Mouse (Mus musculus): ENCODE results near the gene Pax3.

The Pax3 gene

GRCm38 (mm10) chr1:78196751-78197311 lies at the start of gene Pax3:
Gene Pax3, minus strand, starts transcription at chr1:78197134.
- DNase-seq = no peak

GRCm38 (mm10) chr1:78234306-78234705 lies 37.4 kb upstream of the Pax3 start:
- DNase-seq = no peak

DNA sequence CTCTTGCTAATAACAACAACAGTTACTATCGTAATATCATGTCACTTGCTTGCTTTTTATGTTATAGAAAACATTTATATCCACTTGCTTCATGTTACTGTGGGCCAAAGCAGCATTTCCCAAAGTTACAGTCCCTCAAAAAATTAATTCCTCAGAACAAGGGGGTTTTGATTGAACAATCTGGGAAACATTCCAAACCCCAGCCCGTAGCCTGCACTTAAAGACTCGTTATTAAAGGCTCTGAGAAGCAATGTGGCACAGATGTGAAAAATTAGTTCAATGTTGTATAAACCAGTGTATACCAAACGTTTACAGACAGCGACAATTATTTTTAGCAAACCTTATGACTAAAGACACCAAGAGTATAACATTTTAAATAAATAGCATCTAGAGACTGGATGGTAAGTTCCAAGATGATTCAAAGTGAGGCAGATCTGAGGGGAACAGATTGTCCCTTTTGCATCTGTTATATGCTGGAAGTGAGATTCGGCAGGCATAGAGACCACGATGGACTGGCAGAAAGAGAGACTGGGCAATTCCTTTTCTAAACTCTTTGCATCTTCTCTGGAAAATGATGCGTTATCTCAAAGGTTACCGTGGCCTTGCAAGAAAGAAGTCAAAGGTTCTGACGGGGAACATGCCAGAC lies 35.1 kb upstream of the Pax3 start:
- DNase-seq = no peak

DNA sequence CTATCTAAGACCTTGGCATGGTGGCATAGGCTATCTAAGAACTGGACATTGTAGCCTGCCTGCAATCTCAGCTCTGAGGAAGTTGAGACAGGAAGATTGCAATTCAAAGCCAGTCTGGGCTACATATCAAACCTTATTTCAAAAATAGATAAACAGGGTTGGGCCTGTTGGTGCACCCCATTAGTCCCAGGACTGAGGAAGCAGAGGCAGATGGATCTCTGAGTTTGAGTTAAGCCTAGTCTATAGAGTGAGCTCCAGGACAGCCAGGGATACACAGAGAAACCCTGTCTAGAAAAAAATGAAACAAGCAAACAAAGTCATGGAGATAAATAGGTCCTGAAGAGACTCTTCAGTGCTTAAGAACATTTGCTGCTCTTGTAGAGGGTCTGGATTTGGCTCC lies 32.9 kb upstream of the Pax3 start:
- no peak for DNase-seq

DNA sequence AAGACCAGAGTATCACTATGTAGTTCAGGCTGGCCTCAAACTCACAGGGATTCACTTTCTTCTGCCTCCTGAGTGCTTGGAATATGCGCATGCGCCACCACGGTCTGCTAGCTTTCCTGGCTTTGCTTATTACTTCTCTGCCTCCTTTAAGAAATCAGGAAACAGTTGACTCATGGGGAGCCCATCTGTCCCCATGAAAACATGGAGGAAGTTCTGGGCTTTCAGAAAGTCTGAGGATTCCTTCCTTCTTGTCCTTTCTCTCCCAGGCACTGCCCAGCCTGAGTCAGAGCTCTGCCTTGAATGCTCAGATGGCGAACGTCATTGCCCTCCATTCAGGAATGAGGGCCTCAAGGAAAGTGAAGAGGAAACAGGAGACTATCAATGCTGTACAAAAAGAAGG lies 31.8 kb upstream of the Pax3 start:
- DNase-seq = peak; percentile 32

- DNase-seq = no peak
Observed at GRCm38 (mm10) chr1:78218057-78218780, 21.3 kb upstream of the Pax3 start.

DNA sequence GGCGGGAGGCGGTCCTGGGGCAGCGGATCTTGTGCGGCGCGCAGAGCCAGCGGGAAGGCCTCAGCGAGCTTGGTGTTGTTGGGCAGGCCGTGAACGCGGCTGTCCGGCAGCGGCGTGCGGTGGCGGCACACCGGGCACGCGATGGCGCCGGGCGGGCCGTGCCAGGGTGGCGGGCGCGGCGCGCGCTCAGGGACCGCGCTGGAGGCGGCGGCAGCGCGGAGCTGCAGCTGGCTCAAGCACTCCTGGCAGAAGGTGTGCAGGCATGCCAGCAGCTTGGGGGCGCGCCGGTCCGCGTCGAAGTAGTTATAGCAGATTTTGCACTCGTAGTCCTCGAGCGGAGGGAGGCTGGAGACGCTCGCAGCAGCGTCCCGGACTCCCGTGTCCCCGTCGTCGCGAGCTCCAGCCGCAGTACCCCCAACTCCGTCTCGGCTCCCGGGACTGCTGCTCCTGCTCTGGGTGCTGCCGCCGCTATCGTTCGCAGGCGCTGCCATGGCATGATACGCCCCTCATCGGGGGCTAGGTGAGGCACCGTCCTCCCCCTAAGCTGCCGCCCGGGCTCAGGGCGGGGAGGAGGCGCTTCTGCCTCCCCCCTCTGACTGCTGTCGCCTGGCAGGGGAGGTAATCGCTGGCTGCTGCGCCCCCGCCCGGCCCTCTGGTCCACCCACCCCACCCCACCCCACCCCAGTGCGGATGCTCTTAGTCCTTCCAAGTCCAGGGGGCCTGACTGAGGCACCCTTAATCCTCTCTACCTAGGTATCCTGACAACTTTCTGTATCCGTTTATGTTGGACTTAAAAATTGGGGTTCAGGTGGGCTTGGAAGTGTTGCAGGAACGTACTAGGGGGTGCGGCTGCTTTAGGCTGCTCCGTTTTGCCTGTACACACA lies 20.5 kb upstream of the Pax3 start:
- peak; percentile 46 for DNase-seq

GRCm38 (mm10) chr1:78216509-78217141 lies 19.7 kb upstream of the Pax3 start:
- DNase-seq = no peak

DNA sequence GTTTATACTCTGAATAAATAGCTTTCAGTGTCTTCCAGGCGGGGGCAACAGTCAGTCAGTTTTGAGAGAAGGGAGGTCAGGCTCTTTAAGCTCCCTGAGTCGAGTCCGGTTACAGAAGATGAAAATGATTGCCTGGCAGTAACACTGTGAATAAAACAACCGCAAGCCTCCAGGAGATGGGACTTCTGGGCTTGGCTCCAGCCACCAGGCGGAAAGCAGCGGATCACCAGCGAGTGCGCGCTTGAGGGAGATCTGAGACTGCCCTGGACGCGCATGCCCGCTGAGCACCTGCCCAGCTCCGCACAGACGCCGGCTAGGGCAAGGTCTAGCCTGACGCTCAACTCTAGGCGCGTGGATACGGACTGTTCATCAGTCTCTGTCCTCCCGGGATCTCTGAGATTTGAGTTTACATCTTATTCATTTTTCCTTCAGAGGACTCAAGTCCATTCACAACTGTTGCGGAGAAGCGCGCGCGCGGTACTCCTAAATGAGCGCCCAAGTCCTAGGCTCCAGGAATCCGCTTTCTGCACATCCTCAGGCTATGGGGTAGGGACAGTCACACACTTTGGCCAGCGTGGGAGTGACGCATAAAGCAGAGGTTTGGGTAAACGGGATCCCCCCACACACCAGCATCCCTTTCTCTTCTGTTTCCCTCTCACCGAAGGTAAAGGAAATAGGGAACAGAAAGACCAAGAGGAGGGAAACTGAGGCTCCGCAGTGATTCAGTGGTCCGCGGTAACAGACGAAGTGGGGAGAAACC lies 19.0 kb upstream of the Pax3 start:
- no peak for DNase-seq

- no peak for DNase-seq
Observed at GRCm38 (mm10) chr1:78211041-78211440, 14.1 kb upstream of the Pax3 start.

DNA sequence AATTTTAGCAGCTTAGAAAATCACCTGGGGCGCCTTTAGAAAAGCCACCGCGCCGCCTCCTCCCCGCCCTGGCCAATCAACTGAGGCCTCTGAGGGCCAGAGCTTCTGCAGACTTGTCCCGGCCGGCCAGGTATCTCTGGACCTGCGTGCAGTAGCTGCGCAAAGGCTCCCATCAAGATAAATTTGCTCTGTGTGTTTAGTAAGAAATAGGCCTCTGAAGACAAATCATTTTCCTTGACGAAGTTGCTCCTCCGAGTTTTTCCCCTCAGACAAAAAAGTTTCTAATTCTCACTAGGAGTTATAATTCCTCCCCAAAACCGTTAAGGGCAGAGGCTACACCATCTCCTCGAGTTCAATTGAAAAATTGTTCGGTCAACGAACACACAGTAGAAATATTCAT lies 13.6 kb upstream of the Pax3 start:
- no peak for DNase-seq

- DNase-seq = no peak
Observed at GRCm38 (mm10) chr1:78208281-78208814, 11.4 kb upstream of the Pax3 start.

GRCm38 (mm10) chr1:78204341-78204740 lies 7.4 kb upstream of the Pax3 start:
- no peak for DNase-seq

GRCm38 (mm10) chr1:78203622-78204211 lies 6.8 kb upstream of the Pax3 start:
- DNase-seq = no peak

DNA sequence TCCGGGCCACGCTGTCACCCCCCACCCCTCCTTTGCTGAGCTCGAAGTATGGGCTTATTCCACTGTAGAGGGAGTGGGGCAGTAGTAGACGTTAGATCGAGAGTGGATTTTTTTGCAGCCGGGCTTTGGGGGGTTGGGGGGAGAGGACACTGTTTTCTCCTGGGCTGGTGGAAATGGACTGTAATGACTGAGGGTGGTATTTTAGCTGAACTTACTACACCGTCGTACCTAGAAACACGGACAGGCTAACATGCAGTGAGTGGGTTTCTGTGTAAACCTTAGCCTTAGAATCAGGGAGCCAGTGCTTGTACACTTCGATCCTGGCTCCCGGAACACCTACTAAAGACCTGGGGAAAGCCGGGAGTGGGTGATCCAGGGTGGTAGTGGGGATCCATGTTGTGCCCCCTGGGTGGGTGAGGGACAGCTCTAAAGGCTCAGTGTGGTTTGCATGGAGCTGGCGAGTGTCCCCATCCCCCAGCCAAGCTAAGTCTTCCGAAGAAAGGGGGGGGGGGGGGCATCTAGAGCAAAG lies 6.2 kb upstream of the Pax3 start:
- DNase-seq = no peak

- DNase-seq = no peak
Observed at GRCm38 (mm10) chr1:78202466-78203085, 5.6 kb upstream of the Pax3 start.

GRCm38 (mm10) chr1:78201251-78202010 lies 4.5 kb upstream of the Pax3 start:
- DNase-seq = no peak

DNA sequence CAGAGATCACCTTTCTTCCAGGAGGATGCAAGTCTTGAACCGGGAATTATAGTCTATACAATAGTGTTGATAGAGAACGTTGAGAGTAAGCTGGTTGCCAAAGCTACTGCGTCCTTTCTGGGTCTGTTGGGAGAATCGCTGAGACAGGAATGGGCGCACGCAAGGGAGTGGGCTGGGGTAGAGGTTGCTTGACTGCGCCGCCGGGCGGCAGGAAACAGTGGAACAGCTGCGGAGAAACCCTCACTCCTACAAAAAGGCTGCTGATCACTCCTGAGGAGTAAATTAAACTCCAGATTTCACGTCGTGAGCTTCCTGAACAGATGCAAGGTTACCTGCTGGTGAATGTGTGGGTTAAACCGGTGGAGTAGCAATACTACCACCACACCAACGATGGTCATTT lies 3.3 kb upstream of the Pax3 start:
- DNase-seq = no peak

- DNase-seq = no peak
Observed at GRCm38 (mm10) chr1:78199221-78199620, 2.3 kb upstream of the Pax3 start.

Data from right cerebral cortex, adult 18-20 months (tissue).